Mouse (Mus musculus): ENCODE measurements at regions not wholly inside any gene's neighbourhood (a gene's known extent, or its start where the extent isn't known, plus 50 kb on each side); places are given as distances from the start of the nearest gene placed in this dataset.

- 47% methylated on average over 7 of the region's 7 CpGs for WGBS
- H3K4me1 ChIP-seq (ENCODE audit: control insufficient read depth, insufficient read depth, low read length): no peaks in the 10 kb centered on the region; the same call in 1 of the 2 replicates
- TF ChIP-seq POLR2A (IDR thresholded peaks at IDR 0.05; ENCODE audit: borderline replicate concordance, extremely low read depth, low read depth, low read length) (no peak), CTCF (IDR thresholded peaks at IDR 0.05; ENCODE audit: insufficient read depth, low read length) (no peak)
- H3K4me3 ChIP-seq (replicated peaks; ENCODE audit: extremely low read depth, low read depth, low read length): no peak overlapping the region
- DNase-seq: no peak
Observed at GRCm38 (mm10) chr10:60904351-60904750, 73.0 kb upstream of the Unc5b start.

DNA sequence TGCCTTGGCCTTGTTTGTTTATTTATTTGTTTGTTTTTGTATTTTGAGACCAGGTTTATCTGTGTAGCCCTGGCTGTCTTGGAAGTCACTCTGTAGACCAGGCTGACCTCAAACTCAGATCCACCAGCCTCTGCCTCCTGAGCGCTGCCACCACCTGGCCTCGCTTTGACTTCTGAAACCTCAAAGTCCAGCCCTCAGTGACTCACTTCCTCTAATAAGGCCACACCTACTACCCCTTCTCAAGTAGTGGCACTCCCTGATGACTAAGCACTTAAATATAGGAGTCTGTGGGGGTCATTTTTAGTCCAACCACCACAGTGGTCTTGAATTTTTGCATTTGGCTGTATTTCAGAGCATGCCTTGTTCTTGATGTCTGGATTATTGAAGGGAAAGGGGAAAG, 69.6 kb upstream of the Unc5b start:
- whole genome bisulfite sequencing: 82% methylated on average over 2 of the region's 2 CpGs
- TF ChIP-seq CTCF (IDR thresholded peaks at IDR 0.05; ENCODE audit: insufficient read depth, low read length) (no peak), POLR2A (IDR thresholded peaks at IDR 0.05; ENCODE audit: borderline replicate concordance, extremely low read depth, low read depth, low read length) (no peak)
- no peak overlapping the region for H3K4me3 ChIP-seq (replicated peaks; ENCODE audit: extremely low read depth, low read depth, low read length)
- DNase-seq: no peak
- no peaks in the 10 kb centered on the region; the same call in 1 of the 2 replicates for H3K4me1 ChIP-seq (ENCODE audit: control insufficient read depth, insufficient read depth, low read length)

DNA sequence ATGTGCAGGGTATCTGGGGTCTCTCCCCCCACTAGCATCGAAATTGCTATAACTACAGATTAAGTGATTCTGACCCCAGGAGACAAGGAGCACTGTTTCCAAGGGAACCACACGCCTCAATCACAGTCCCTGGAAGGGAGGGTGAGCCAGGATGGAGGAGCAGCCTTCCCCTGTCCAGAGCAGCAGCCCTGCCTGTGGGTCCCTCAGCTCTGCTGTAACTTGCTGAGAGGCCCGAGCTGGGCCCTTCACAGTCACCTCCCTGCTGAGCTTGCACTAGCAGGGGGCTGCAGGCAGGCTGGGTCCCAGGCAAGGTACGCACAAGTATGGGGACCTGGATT, 62.4 kb upstream of the Unc5b start:
- 60% methylated on average over 4 of the region's 4 CpGs for WGBS

GRCm38 (mm10) chr10:60893130-60893809, 61.9 kb upstream of the Unc5b start:
- DNase-seq: no peak
- Histone ChIP-seq H3K4me1 (ENCODE audit: control insufficient read depth, insufficient read depth, low read length) (peaks cover 6% of the 10 kb centered on the region; the same call in 1 of the 2 replicates), H3K4me3 (replicated peaks; ENCODE audit: extremely low read depth, low read depth, low read length) (no peak overlapping the region)
- TF ChIP-seq POLR2A (IDR thresholded peaks at IDR 0.05; ENCODE audit: borderline replicate concordance, extremely low read depth, low read depth, low read length) (no peak), CTCF (IDR thresholded peaks at IDR 0.05; ENCODE audit: insufficient read depth, low read length) (no peak)
- WGBS: 52% methylated on average over 22 of the region's 22 CpGs

More for the DNA sequence above, 62.4 kb upstream of the Unc5b start:
- H3K4me3 ChIP-seq (replicated peaks; ENCODE audit: extremely low read depth, low read depth, low read length): no peak overlapping the region
- DNase-seq: no peak
- H3K4me1 ChIP-seq (ENCODE audit: control insufficient read depth, insufficient read depth, low read length): peaks cover 6% of the 10 kb centered on the region; the same call in 1 of the 2 replicates
- TF ChIP-seq CTCF (IDR thresholded peaks at IDR 0.05; ENCODE audit: insufficient read depth, low read length) (no peak), POLR2A (IDR thresholded peaks at IDR 0.05; ENCODE audit: borderline replicate concordance, extremely low read depth, low read depth, low read length) (no peak)

DNA sequence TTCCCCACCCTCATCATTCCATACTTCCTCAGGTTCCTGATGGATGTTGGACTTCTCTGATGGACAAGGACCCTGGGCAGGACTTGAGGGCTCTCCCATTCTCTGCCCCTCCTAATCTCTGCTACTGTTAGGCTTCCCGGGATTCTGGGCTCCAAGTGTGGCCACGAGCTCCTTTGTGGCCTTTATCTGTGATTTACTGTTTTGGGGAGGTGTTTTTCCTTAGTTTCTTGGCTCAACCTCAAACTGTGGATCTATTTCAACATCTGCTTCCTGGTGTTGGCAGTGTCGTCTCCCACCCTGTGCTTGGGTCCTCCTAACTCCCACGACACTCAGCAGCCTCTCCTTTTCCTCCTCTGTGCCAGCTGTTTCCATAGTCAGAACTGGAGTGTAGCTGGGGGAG, 61.3 kb upstream of the Unc5b start:
- Histone ChIP-seq H3K4me1 (ENCODE audit: control insufficient read depth, insufficient read depth, low read length) (peaks cover 6% of the 10 kb centered on the region; the same call in 1 of the 2 replicates), H3K4me3 (replicated peaks; ENCODE audit: extremely low read depth, low read depth, low read length) (no peak overlapping the region)
- DNase-seq: no peak
- TF ChIP-seq CTCF (IDR thresholded peaks at IDR 0.05; ENCODE audit: insufficient read depth, low read length) (no peak), POLR2A (IDR thresholded peaks at IDR 0.05; ENCODE audit: borderline replicate concordance, extremely low read depth, low read depth, low read length) (no peak)
- WGBS: 9% methylated on average over 4 of the region's 4 CpGs

DNA sequence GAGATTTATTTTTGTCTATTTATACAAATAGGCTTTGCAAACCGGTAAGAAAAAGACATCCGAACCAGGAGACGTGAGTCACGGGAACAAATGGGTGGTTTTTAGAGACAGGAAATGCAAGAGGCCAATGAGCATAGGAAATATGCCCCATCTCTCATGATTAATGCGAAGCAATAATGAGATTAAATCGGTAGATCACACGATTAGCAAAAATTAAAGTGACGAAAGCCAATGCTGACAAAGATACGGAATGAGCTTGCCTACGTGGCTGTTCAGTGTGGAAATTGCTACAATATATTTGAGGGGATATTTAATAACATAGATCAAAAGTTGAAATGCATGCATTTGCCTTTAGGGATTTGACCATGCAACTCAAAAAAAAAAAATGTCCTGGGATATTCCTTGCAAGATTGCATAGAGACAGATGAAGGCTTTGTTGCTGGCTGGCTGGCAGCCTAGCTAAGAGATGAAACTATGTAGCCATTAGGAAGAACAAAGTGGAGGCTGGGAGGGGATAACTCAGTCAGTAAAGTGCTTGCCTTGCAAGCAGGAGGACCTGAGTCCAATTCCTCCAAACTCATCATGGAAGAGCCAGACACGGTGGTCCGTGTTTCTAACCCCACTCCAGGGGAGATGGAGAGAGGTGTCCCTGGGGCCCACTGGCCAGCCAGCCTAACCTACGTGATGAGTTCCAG, 60.2 kb upstream of the Unc5b start:
- no peak for DNase-seq

DNA sequence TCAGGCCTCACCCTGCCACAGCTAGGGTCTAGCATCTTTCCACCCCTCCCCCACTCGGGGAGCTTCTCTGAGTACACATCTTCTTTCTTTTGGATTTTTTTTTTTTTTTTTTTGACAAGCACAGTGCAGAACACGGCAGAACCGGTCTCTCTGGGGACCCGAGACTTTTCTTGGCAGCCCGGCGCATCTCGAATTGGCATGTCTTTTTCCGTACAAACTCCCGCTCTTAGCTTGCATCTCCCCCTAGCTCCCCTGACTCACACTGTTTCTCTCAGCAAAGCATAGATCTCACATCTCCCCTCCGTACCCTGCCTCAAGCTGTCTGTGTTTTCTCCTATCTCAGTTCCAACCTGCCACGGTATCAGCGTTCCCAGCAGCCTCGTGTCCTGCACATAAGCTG, 58.4 kb upstream of the Unc5b start:
- TF ChIP-seq POLR2A (IDR thresholded peaks at IDR 0.05; ENCODE audit: borderline replicate concordance, extremely low read depth, low read depth, low read length): no peak
- TF ChIP-seq CTCF (IDR thresholded peaks at IDR 0.05; ENCODE audit: insufficient read depth, low read length): no peak
- 83% methylated on average over 13 of the region's 13 CpGs for WGBS
- peaks cover 6% of the 10 kb centered on the region; the same call in 1 of the 2 replicates for H3K4me1 ChIP-seq (ENCODE audit: control insufficient read depth, insufficient read depth, low read length)
- no peak for DNase-seq
- no peak overlapping the region for H3K4me3 ChIP-seq (replicated peaks; ENCODE audit: extremely low read depth, low read depth, low read length)

More for the DNA sequence above, 60.2 kb upstream of the Unc5b start:
- TF ChIP-seq POLR2A (IDR thresholded peaks at IDR 0.05; ENCODE audit: borderline replicate concordance, extremely low read depth, low read depth, low read length): no peak
- no peak for TF ChIP-seq CTCF (IDR thresholded peaks at IDR 0.05; ENCODE audit: insufficient read depth, low read length)
- H3K4me1 ChIP-seq (ENCODE audit: control insufficient read depth, insufficient read depth, low read length): peaks cover 6% of the 10 kb centered on the region; the same call in 1 of the 2 replicates
- 52% methylated on average over 13 of the region's 13 CpGs for WGBS
- H3K4me3 ChIP-seq (replicated peaks; ENCODE audit: extremely low read depth, low read depth, low read length): no peak overlapping the region

DNA sequence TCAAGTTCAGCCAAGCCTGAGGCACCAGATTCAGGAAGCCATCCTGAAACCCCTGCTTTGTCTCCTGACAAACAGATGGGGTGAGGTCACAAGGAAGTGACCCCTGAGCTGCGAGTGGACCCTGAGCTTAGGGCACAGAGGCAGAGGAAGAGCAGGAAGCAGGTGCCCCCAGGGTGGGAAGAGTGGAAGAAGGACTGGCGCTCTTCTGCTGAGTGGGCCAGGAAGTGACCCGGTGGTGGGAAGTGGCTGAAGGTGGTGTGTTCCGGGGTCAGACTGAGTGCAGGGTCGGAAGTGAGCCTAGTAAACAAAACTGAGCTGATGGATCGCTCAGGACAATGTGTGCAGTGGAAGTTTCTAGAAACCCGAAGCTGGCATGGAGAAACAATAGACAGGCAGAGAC, 57.2 kb upstream of the Unc5b start:
- Histone ChIP-seq H3K4me3 (replicated peaks; ENCODE audit: extremely low read depth, low read depth, low read length) (no peak overlapping the region), H3K4me1 (ENCODE audit: control insufficient read depth, insufficient read depth, low read length) (peaks cover 6% of the 10 kb centered on the region; the same call in 1 of the 2 replicates)
- 30% methylated on average over 7 of the region's 7 CpGs for WGBS
- no peak for DNase-seq
- TF ChIP-seq CTCF (IDR thresholded peaks at IDR 0.05; ENCODE audit: insufficient read depth, low read length) (no peak), POLR2A (IDR thresholded peaks at IDR 0.05; ENCODE audit: borderline replicate concordance, extremely low read depth, low read depth, low read length) (no peak)

GRCm38 (mm10) chr10:60885348-60886275, 54.2 kb upstream of the Unc5b start:
- Histone ChIP-seq H3K4me1 (ENCODE audit: control insufficient read depth, insufficient read depth, low read length) (peaks cover 4% of the 10 kb centered on the region; the same call in 1 of the 2 replicates), H3K4me3 (replicated peaks; ENCODE audit: extremely low read depth, low read depth, low read length) (no peak overlapping the region)
- no peak for DNase-seq
- 30% methylated on average over 24 of the region's 25 CpGs for WGBS
- TF ChIP-seq POLR2A (IDR thresholded peaks at IDR 0.05; ENCODE audit: borderline replicate concordance, extremely low read depth, low read depth, low read length) (no peak), CTCF (IDR thresholded peaks at IDR 0.05; ENCODE audit: insufficient read depth, low read length) (no peak)

All from lung, adult 2 months (tissue).